23 mouse cellular contexts compared by ENCODE assay signal in genomic region chr16:33522516-33522915, GRCm38 (mm10). TPM values are rescaled to one million over a fixed set of nuclear protein-coding genes. Genes with fewer than 3 reads are reported as not detected.
"Had no signal": no experiment of that assay in that cellular context is flagged by ENCODE, and none has a peak within 500 bp of the region (broad histone marks: within the 10 kb centered on the region; RNA-seq: fewer than 3 reads in every experiment).

No protein-coding gene starts in this region.

- H3K27me3 ChIP-seq: limb, embryonic 13.5 days; lung, embryonic 15.5 days; midbrain, embryonic 13.5 days; neural tube, embryonic 13.5 days had no signal

- DNase-seq: kidney, postnatal 25 days; layer of hippocampus, adult 9-11 months; liver; lung, adult 18-20 months; lung, postnatal 10 days; lung, postnatal 36 days; retina, postnatal 1 day; thymus, postnatal 25 days had no signal

- H3K4me3 ChIP-seq: layer of hippocampus, adult 2 months; limb, embryonic 10.5 days; limb, embryonic 13.5 days; liver, embryonic 12.5 days; liver, embryonic 15.5 days; lung, embryonic 15.5 days; megakaryocyte, embryonic 14.5 days; midbrain, embryonic 10.5 days; midbrain, embryonic 13.5 days; myocyte; neural tube, embryonic 13.5 days had no signal

- H3K27ac ChIP-seq: kidney, postnatal 0 days; layer of hippocampus, adult 2 months; limb, embryonic 10.5 days; limb, embryonic 13.5 days; liver, embryonic 12.5 days; liver, embryonic 15.5 days; lung, embryonic 15.5 days; midbrain, embryonic 10.5 days; midbrain, embryonic 13.5 days; neural tube, embryonic 13.5 days; stomach, postnatal 0 days had no signal

- H3K4me1 ChIP-seq: liver, embryonic 15.5 days had no signal

- H3K4me2 ChIP-seq: limb, embryonic 13.5 days; liver, embryonic 12.5 days; liver, embryonic 15.5 days; lung, embryonic 15.5 days; midbrain, embryonic 13.5 days; neural tube, embryonic 13.5 days had no signal

- H3K9me3 ChIP-seq: limb, embryonic 10.5 days; limb, embryonic 13.5 days; liver, embryonic 12.5 days; liver, embryonic 15.5 days; lung, embryonic 15.5 days; midbrain, embryonic 10.5 days; midbrain, embryonic 13.5 days; neural tube, embryonic 13.5 days had no signal

- H3K36me3 ChIP-seq: limb, embryonic 10.5 days; limb, embryonic 13.5 days; liver, embryonic 12.5 days; liver, embryonic 15.5 days; lung, embryonic 15.5 days; midbrain, embryonic 10.5 days; midbrain, embryonic 13.5 days; neural tube, embryonic 13.5 days had no signal

- ATAC-seq: liver, embryonic 12.5 days; midbrain, embryonic 13.5 days; midbrain, embryonic 16.5 days had no signal

- H3K9ac ChIP-seq: limb, embryonic 13.5 days; liver, embryonic 12.5 days; liver, embryonic 15.5 days; lung, embryonic 15.5 days; midbrain, embryonic 13.5 days; neural tube, embryonic 13.5 days had no signal

RNA-seq across cellular contexts. Expression of gene Slc12a8, which starts 5.4 kb away (rescaled TPM):
- total RNA-seq: monocyte, adult 5-6 weeks had no signal
